Mouse (Mus musculus): ENCODE results near the gene Mex3a. TPM values are rescaled to one million over a fixed set of nuclear protein-coding genes. Genes with fewer than 3 reads are reported as not detected.
A peak's percentile ranks its signal among the peaks of the same experiment; 100 is the strongest.
"Not testable (repeated sequence)": the region's sequence is repeated elsewhere in the genome, so short reads cannot be mapped to it uniquely, and the experiment has no call there.

The Mex3a gene
- total RNA-seq, 2 experiments from 2014 or later: 1.7 to 3.9 TPM

- no peak for ATAC-seq (replicated peaks; ENCODE audit: poor library complexity)
These were observed 33.9 kb downstream of the Mex3a start for GRCm38 (mm10) chr3:88566116-88566515.

GRCm38 (mm10) chr3:88566536-88567061 is 34.4 kb downstream of the Mex3a start:
- ATAC-seq (replicated peaks; ENCODE audit: poor library complexity): no peak

GRCm38 (mm10) chr3:88567892-88568291 is 35.7 kb downstream of the Mex3a start:
- ATAC-seq (replicated peaks; ENCODE audit: poor library complexity): no peak

GRCm38 (mm10) chr3:88568615-88569014 is 36.4 kb downstream of the Mex3a start:
- no peak for ATAC-seq (replicated peaks; ENCODE audit: poor library complexity)

GRCm38 (mm10) chr3:88569093-88569492 is 36.9 kb downstream of the Mex3a start:
- ATAC-seq (replicated peaks; ENCODE audit: poor library complexity): 0 out of 2 replicates have a peak, but pooled peaks have one; percentile 52

GRCm38 (mm10) chr3:88569694-88570093 is 37.5 kb downstream of the Mex3a start:
- ATAC-seq (replicated peaks; ENCODE audit: poor library complexity): no peak

GRCm38 (mm10) chr3:88570341-88570740 is 38.1 kb downstream of the Mex3a start:
- no peak for ATAC-seq (replicated peaks; ENCODE audit: poor library complexity)

- ATAC-seq (replicated peaks; ENCODE audit: poor library complexity): no peak
These were observed 39.7 kb downstream of the Mex3a start for GRCm38 (mm10) chr3:88571856-88572255.

- ATAC-seq (replicated peaks; ENCODE audit: poor library complexity): no peak
These were observed 40.6 kb downstream of the Mex3a start for GRCm38 (mm10) chr3:88572835-88573234.

- ATAC-seq (replicated peaks; ENCODE audit: poor library complexity): no peak
These were observed 41.6 kb downstream of the Mex3a start for GRCm38 (mm10) chr3:88573810-88574209.

- no peak for ATAC-seq (replicated peaks; ENCODE audit: poor library complexity)
These were observed 43.3 kb downstream of the Mex3a start, which contains the start of gene Ssr2 for GRCm38 (mm10) chr3:88575540-88575939. Ssr2 (plus strand) TSS chr3:88575876.

GRCm38 (mm10) chr3:88577846-88578245 is 45.7 kb downstream of the Mex3a start:
- not testable (repeated sequence) for ATAC-seq (replicated peaks; ENCODE audit: poor library complexity)

- no peak for ATAC-seq (replicated peaks; ENCODE audit: poor library complexity)
These were observed 46.6 kb downstream of the Mex3a start for GRCm38 (mm10) chr3:88578498-88579424.

- peak; percentile 99 for ATAC-seq (replicated peaks; ENCODE audit: poor library complexity)
These were observed 47.4 kb downstream of the Mex3a start for GRCm38 (mm10) chr3:88579454-88580117.

- ATAC-seq (replicated peaks; ENCODE audit: poor library complexity): no peak
These were observed 53.6 kb downstream of the Mex3a start for GRCm38 (mm10) chr3:88585769-88586168.

GRCm38 (mm10) chr3:88586640-88587039 is 54.4 kb downstream of the Mex3a start:
- ATAC-seq (replicated peaks; ENCODE audit: poor library complexity): no peak

GRCm38 (mm10) chr3:88590246-88590645 is 58.1 kb downstream of the Mex3a start:
- no peak for ATAC-seq (replicated peaks; ENCODE audit: poor library complexity)

Other genes starting within 250 kb of the Mex3a start
- gene Gm38392, start 245.2 kb upstream of the Mex3a start, total RNA-seq (2015): 0.10 TPM in 1 of 2 replicates, not detected in the other
- gene Gm38392, start 245.2 kb upstream of the Mex3a start, total RNA-seq (2017): not detected in 2 replicates
- gene Tsacc, start 235.4 kb upstream of the Mex3a start, total RNA-seq (2015): 10.3 and 12.2 TPM in 2 replicates
- gene Tsacc, start 235.4 kb upstream of the Mex3a start, total RNA-seq (2017): 4.1 and 5.3 TPM in 2 replicates
- 620 and 719 TPM in 2 replicates for gene Cct3, start 235.3 kb upstream of the Mex3a start, total RNA-seq (2015)
- 355 and 383 TPM in 2 replicates for gene Cct3, start 235.3 kb upstream of the Mex3a start, total RNA-seq (2017)
- gene Glmp, start 207.4 kb upstream of the Mex3a start, total RNA-seq (2015): 86.5 and 116 TPM in 2 replicates
- 20.2 and 23.9 TPM in 2 replicates for gene Glmp, start 207.4 kb upstream of the Mex3a start, total RNA-seq (2017)
- 1.1 and 1.9 TPM in 2 replicates for gene Tmem79, start 196.2 kb upstream of the Mex3a start, total RNA-seq (2015)
- gene Tmem79, start 196.2 kb upstream of the Mex3a start, total RNA-seq (2017): 1.3 and 2.3 TPM in 2 replicates
- 31.3 and 31.6 TPM in 2 replicates for gene Smg5, start 196.1 kb upstream of the Mex3a start, total RNA-seq (2015)
- 59.8 and 62.6 TPM in 2 replicates for gene Smg5, start 196.1 kb upstream of the Mex3a start, total RNA-seq (2017)
- 0.15 TPM in 1 of 2 replicates, not detected in the other for gene Paqr6, start 167.8 kb upstream of the Mex3a start, total RNA-seq (2015)
- gene Paqr6, start 167.8 kb upstream of the Mex3a start, total RNA-seq (2017): not detected in 2 replicates
- not detected in 2 replicates for gene Bglap3, start 159.7 kb upstream of the Mex3a start, total RNA-seq (2015)
- not detected in 2 replicates for gene Bglap3, start 159.7 kb upstream of the Mex3a start, total RNA-seq (2017)
- gene Bglap2, start 153.7 kb upstream of the Mex3a start, total RNA-seq (2015): not detected in 2 replicates
- gene Bglap2, start 153.7 kb upstream of the Mex3a start, total RNA-seq (2017): not detected in 2 replicates
- gene Bglap, start 147.9 kb upstream of the Mex3a start, total RNA-seq (2015): not detected in 2 replicates
- not detected in 2 replicates for gene Bglap, start 147.9 kb upstream of the Mex3a start, total RNA-seq (2017)
- gene Pmf1, start 122.1 kb upstream of the Mex3a start, total RNA-seq (2015): 161 and 165 TPM in 2 replicates
- gene Pmf1, start 122.1 kb upstream of the Mex3a start, total RNA-seq (2017): 121 and 129 TPM in 2 replicates
- 10.3 and 11.1 TPM in 2 replicates for gene Slc25a44, start 107.3 kb upstream of the Mex3a start, total RNA-seq (2015)
- gene Slc25a44, start 107.3 kb upstream of the Mex3a start, total RNA-seq (2017): 16.2 and 17.9 TPM in 2 replicates
- gene Sema4a, start 71.2 kb upstream of the Mex3a start, total RNA-seq (2015): 32.7 and 43.1 TPM in 2 replicates
- 25.9 and 39.4 TPM in 2 replicates for gene Sema4a, start 71.2 kb upstream of the Mex3a start, total RNA-seq (2017)
- gene Lmna, start 22.4 kb upstream of the Mex3a start, total RNA-seq (2015): 2.3 and 2.6 TPM in 2 replicates
- gene Lmna, start 22.4 kb upstream of the Mex3a start, total RNA-seq (2017): 5.8 and 9.8 TPM in 2 replicates
- gene Rab25, start 15.9 kb downstream of the Mex3a start, total RNA-seq (2015): 0.17 TPM in 1 of 2 replicates, not detected in the other
- 0.37 TPM in 1 of 2 replicates, not detected in the other for gene Rab25, start 15.9 kb downstream of the Mex3a start, total RNA-seq (2017)
- 42.4 and 46.4 TPM in 2 replicates for gene Lamtor2, start 20.7 kb downstream of the Mex3a start, total RNA-seq (2015)
- gene Lamtor2, start 20.7 kb downstream of the Mex3a start, total RNA-seq (2017): 93.9 and 115 TPM in 2 replicates
- 42.0 and 49.7 TPM in 2 replicates for gene Ubqln4, start 21.4 kb downstream of the Mex3a start, total RNA-seq (2015)
- 40.6 and 47.5 TPM in 2 replicates for gene Ubqln4, start 21.4 kb downstream of the Mex3a start, total RNA-seq (2017)
- 438 and 488 TPM in 2 replicates for gene Ssr2, start 43.5 kb downstream of the Mex3a start, total RNA-seq (2015)
- 213 and 253 TPM in 2 replicates for gene Ssr2, start 43.5 kb downstream of the Mex3a start, total RNA-seq (2017)
- 94.1 and 112 TPM in 2 replicates for gene Arhgef2, start 73.6 kb downstream of the Mex3a start, total RNA-seq (2015)
- 55.7 and 88.3 TPM in 2 replicates for gene Arhgef2, start 73.6 kb downstream of the Mex3a start, total RNA-seq (2017)
- gene Rxfp4, start 120.7 kb downstream of the Mex3a start, total RNA-seq (2015): not detected in 2 replicates
- gene Rxfp4, start 120.7 kb downstream of the Mex3a start, total RNA-seq (2017): not detected in 2 replicates
- 47.3 and 47.4 TPM in 2 replicates for gene Khdc4, start 153.4 kb downstream of the Mex3a start, total RNA-seq (2015)
- 38.1 and 48.1 TPM in 2 replicates for gene Khdc4, start 153.4 kb downstream of the Mex3a start, total RNA-seq (2017)
- 13.3 and 19.8 TPM in 2 replicates for gene Rit1, start 184.4 kb downstream of the Mex3a start, total RNA-seq (2015)
- 20.2 and 21.4 TPM in 2 replicates for gene Rit1, start 184.4 kb downstream of the Mex3a start, total RNA-seq (2017)
- 1.1 and 1.5 TPM in 2 replicates for gene Syt11, start 242.8 kb downstream of the Mex3a start, total RNA-seq (2015)
- 0.54 and 1.0 TPM in 2 replicates for gene Syt11, start 242.8 kb downstream of the Mex3a start, total RNA-seq (2017)

Measured in megakaryocyte progenitor cell, adult 5-6 weeks (primary cell).